Mouse (Mus musculus): ENCODE results near the gene Atp8a1. TPM values are rescaled to one million over a fixed set of nuclear protein-coding genes. Genes with fewer than 3 reads are reported as not detected.

Gene Atp8a1
- total RNA-seq, 1 experiment from 2014 or later, result 77.1 TPM

GRCm38 (mm10) chr5:67696741-67697596, 150.3 kb downstream of the Atp8a1 start:
- no peak for ATAC-seq (replicated peaks; ENCODE audit: low read depth, poor library complexity, severe bottlenecking)

GRCm38 (mm10) chr5:67695055-67695710, 152.1 kb downstream of the Atp8a1 start:
- ATAC-seq (replicated peaks; ENCODE audit: low read depth, poor library complexity, severe bottlenecking), result no peak

- no peak for ATAC-seq (replicated peaks; ENCODE audit: low read depth, poor library complexity, severe bottlenecking)
These were observed 156.9 kb downstream of the Atp8a1 start for GRCm38 (mm10) chr5:67690336-67690735.

GRCm38 (mm10) chr5:67688001-67688400, 159.2 kb downstream of the Atp8a1 start:
- ATAC-seq (replicated peaks; ENCODE audit: low read depth, poor library complexity, severe bottlenecking), result no peak

- no peak for ATAC-seq (replicated peaks; ENCODE audit: low read depth, poor library complexity, severe bottlenecking)
These were observed 161.3 kb downstream of the Atp8a1 start for GRCm38 (mm10) chr5:67685906-67686305.

GRCm38 (mm10) chr5:67685461-67685860, 161.8 kb downstream of the Atp8a1 start:
- no peak for ATAC-seq (replicated peaks; ENCODE audit: low read depth, poor library complexity, severe bottlenecking)

GRCm38 (mm10) chr5:67678819-67679218, 168.4 kb downstream of the Atp8a1 start:
- no peak for ATAC-seq (replicated peaks; ENCODE audit: low read depth, poor library complexity, severe bottlenecking)

- ATAC-seq (replicated peaks; ENCODE audit: low read depth, poor library complexity, severe bottlenecking), result no peak
These were observed 174.2 kb downstream of the Atp8a1 start for GRCm38 (mm10) chr5:67673008-67673407.

- peak; percentile 94 for ATAC-seq (replicated peaks; ENCODE audit: low read depth, poor library complexity, severe bottlenecking)
These were observed 177.1 kb downstream of the Atp8a1 start for GRCm38 (mm10) chr5:67670158-67670557.

- peak; percentile 16; the same call in 1 of the 2 replicates for ATAC-seq (replicated peaks; ENCODE audit: low read depth, poor library complexity, severe bottlenecking)
These were observed 177.8 kb downstream of the Atp8a1 start for GRCm38 (mm10) chr5:67669436-67669896.

- no peak for ATAC-seq (replicated peaks; ENCODE audit: low read depth, poor library complexity, severe bottlenecking)
These were observed 184.5 kb downstream of the Atp8a1 start for GRCm38 (mm10) chr5:67662715-67663114.

GRCm38 (mm10) chr5:67659864-67660263, 187.4 kb downstream of the Atp8a1 start:
- no peak for ATAC-seq (replicated peaks; ENCODE audit: low read depth, poor library complexity, severe bottlenecking)

GRCm38 (mm10) chr5:67656821-67657259, 190.4 kb downstream of the Atp8a1 start:
- ATAC-seq (replicated peaks; ENCODE audit: low read depth, poor library complexity, severe bottlenecking), result no peak

GRCm38 (mm10) chr5:67655696-67656519, 191.3 kb downstream of the Atp8a1 start:
- no peak for ATAC-seq (replicated peaks; ENCODE audit: low read depth, poor library complexity, severe bottlenecking)

GRCm38 (mm10) chr5:67654572-67654971, 192.7 kb downstream of the Atp8a1 start:
- no peak for ATAC-seq (replicated peaks; ENCODE audit: low read depth, poor library complexity, severe bottlenecking)

GRCm38 (mm10) chr5:67653543-67653942, 193.7 kb downstream of the Atp8a1 start:
- ATAC-seq (replicated peaks; ENCODE audit: low read depth, poor library complexity, severe bottlenecking), result no peak

- ATAC-seq (replicated peaks; ENCODE audit: low read depth, poor library complexity, severe bottlenecking), result no peak
These were observed 194.8 kb downstream of the Atp8a1 start for GRCm38 (mm10) chr5:67652468-67652867.

- no peak for ATAC-seq (replicated peaks; ENCODE audit: low read depth, poor library complexity, severe bottlenecking)
These were observed 197.2 kb downstream of the Atp8a1 start for GRCm38 (mm10) chr5:67650021-67650420.

GRCm38 (mm10) chr5:67649156-67649555, 198.1 kb downstream of the Atp8a1 start:
- ATAC-seq (replicated peaks; ENCODE audit: low read depth, poor library complexity, severe bottlenecking), result no peak

GRCm38 (mm10) chr5:67647568-67647967, 199.7 kb downstream of the Atp8a1 start:
- ATAC-seq (replicated peaks; ENCODE audit: low read depth, poor library complexity, severe bottlenecking), result peak; percentile 71
